Mouse (Mus musculus) heart, postnatal 0 days (tissue): Measurements from ENCODE around the gene Wnt9b.

Experiments used
- CTCF ChIP-seq: IDR thresholded peaks from 2 replicates; pipeline ENCODE4 v1.5.1; 2016; ENCODE audit warnings: antibody characterized with exemption, control low read depth, low read depth
- EP300 ChIP-seq: IDR thresholded peaks from 2 replicates; pipeline ENCODE4 v1.6.1; 2016; ENCODE audit warnings: antibody characterized with exemption, low read depth

DNA sequence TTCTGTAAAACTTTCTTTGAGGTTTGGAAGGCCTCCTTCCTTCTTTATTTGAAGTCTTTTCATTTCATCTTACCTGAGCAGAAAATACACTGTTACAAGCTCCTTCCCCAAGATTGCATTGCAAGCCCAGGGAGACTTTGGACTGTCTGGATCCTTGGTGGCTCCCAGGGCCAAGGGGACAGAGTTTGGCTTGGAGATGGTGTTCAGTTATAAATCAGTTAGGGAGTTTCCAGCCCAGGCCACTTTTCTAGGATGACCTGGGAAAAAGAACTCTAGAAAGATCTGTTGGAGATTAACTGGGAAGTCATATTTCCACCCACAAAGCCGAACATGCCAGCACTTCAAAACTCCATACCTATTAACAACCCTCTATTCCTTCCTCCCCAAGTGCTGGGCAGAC, 39.6 kb downstream of the Wnt9b start:
- TF ChIP-seq CTCF, result no peak
- no peak for TF ChIP-seq EP300
